Mouse (Mus musculus) bone marrow macrophage, adult 2 months (primary cell): ENCODE results near the gene Arhgef3.

Experiments
- CTCF ChIP-seq: IDR thresholded peaks from 2 replicates; pipeline ENCODE4 v1.5.1; 2012; ENCODE audit warnings: low read depth, mild to moderate bottlenecking, low read length, moderate library complexity
- POLR2A ChIP-seq: IDR thresholded peaks from 2 replicates; pipeline ENCODE4 v1.6.1; 2012; ENCODE audit warnings: mild to moderate bottlenecking, low read depth, low read length, borderline replicate concordance

GRCm38 (mm10) chr14:27066171-27066929, 48.3 kb upstream of the Arhgef3 start:
- no peak for TF ChIP-seq POLR2A
- TF ChIP-seq CTCF, result no peak
